Mouse (Mus musculus): ENCODE measurements around the gene Rbms3. TPM values are rescaled to one million over a fixed set of nuclear protein-coding genes. Genes with fewer than 3 reads are reported as not detected.

The Rbms3 gene
- polyA plus RNA-seq, 1 experiment from 2014 or later = 98.2 TPM

DNA sequence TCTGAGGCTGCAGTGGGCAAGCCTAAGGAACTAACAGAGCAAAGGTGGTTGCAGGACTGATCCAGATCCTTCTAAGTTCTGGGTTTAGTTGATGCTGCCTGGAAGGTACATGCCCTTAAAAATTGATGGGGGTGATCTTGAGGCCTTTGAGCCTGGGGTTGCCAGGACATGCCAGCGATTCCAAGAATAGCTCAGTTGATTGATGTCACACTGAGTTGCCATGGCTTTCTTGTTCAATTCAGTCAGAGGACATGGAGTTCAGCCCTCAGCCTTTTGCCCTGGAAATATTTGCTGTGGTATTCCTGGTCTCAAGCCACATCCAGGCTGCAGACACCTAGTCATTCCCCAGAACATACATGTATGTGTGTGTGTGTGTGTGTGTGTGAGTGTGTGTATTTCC is 927.1 kb downstream of the Rbms3 start:
- Histone ChIP-seq H3K9me3 (peaks cover 11% of the 10 kb centered on the region), H3K4me2 (no peak overlapping the region), H3K27me3 (no peaks in the 10 kb centered on the region), H3K4me1 (no peaks in the 10 kb centered on the region), H3K27ac (no peak overlapping the region), H3K36me3 (peaks cover 15% of the 10 kb centered on the region), H3K4me3 (no peak overlapping the region), H3K9ac (no peak overlapping the region)
- no peak for ATAC-seq (ENCODE audit: insufficient number of reproducible peaks, insufficient read depth, low FRiP score, low TSS enrichment, low read depth)
- WGBS = 68% methylated on average over 1 of the region's 1 CpGs

DNA sequence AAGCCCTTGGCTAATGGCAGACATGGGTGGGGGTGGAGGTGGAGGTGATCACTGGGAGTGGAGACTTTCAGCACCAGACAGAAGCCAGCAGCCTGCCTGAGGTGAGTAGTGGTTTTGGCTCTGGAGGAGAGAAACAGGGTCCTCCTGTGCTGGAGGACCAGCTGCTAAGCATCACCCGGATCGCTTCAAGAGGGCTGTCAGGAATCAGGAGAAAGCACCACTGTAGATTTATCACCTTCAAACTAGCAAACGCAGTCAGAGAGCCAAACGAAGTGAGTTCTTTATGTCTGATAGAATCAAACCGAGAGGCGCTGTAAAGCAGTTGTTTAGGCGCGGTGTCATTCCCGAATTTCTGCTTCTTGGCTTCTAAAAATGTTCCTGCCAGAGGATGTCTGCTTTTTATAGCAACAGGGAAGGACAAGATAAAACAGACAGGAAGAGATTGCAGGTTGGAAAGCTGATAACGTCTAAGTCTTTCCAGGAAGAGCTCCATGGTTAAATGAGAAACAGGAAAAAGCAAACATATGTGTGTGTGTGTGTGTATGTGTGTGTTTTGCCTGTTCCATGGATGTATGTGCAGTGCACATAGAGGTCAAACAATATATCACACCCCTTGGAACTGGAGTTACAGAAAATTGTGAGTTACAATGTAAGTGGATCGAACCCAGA is 928.1 kb downstream of the Rbms3 start:
- Histone ChIP-seq H3K4me3 (no peak overlapping the region), H3K27me3 (no peaks in the 10 kb centered on the region), H3K9ac (no peak overlapping the region), H3K4me1 (no peaks in the 10 kb centered on the region), H3K4me2 (no peak overlapping the region), H3K36me3 (peaks cover 15% of the 10 kb centered on the region), H3K27ac (no peak overlapping the region), H3K9me3 (peaks cover 11% of the 10 kb centered on the region)
- ATAC-seq (ENCODE audit: insufficient number of reproducible peaks, insufficient read depth, low FRiP score, low TSS enrichment, low read depth) = no peak
- WGBS = 88% methylated on average over 11 of the region's 11 CpGs

DNA sequence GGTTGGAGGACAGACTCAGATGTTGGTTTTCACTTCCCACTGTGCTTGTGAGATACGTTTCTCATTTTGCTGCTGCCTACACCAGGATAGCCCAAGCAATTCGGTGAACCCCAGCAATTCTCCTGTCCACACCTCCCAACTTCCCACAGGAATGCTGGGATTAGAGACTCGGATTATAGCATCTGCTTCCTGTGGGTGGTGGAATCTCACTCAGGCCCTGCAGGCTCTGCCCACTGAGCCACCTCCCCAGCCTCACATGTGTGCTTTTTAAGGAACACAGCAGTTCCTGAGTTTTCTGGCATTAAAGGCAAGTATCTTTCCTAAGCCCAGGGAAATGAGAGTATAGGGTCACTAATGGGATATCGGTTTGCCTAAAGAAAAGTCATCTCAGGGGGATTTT is 941.1 kb downstream of the Rbms3 start:
- no peak overlapping the region for H3K27ac ChIP-seq
- no peaks in the 10 kb centered on the region for H3K27me3 ChIP-seq
- WGBS = 87% methylated on average over 4 of the region's 4 CpGs
- no peaks in the 10 kb centered on the region for H3K9me3 ChIP-seq
- no peak overlapping the region for H3K4me2 ChIP-seq
- no peak overlapping the region for H3K4me3 ChIP-seq
- no peaks in the 10 kb centered on the region for H3K4me1 ChIP-seq
- H3K36me3 ChIP-seq = peaks cover 11% of the 10 kb centered on the region; the same call in 1 of the 2 replicates
- no peak overlapping the region for H3K9ac ChIP-seq
- ATAC-seq (ENCODE audit: insufficient number of reproducible peaks, insufficient read depth, low FRiP score, low TSS enrichment, low read depth) = no peak

DNA sequence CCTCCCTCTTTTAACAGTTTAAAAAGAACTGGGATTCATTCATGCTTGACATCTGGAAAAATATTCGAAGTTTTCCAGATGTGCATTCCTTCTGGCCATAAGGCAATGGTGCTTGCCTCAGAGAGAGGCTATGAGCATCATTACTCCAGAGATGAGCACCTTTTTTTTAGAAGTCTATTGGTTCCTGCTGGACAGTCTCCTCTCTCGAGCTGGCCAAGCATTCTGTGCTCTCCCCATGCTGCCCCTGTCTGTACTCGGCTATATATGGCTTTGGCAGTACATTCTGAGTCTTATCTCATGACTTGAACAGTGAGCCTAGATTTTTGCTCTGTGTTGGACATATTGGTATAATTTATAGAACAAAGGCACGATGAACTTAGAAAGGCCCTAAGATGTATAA is 952.6 kb downstream of the Rbms3 start:
- Histone ChIP-seq H3K4me2 (no peak overlapping the region), H3K27me3 (no peaks in the 10 kb centered on the region), H3K4me3 (no peak overlapping the region), H3K9me3 (no peaks in the 10 kb centered on the region), H3K27ac (peak overlapping the region; percentile 34; the same call in 1 of the 2 replicates), H3K36me3 (peaks cover 18% of the 10 kb centered on the region; the same call in 1 of the 2 replicates), H3K9ac (no peak overlapping the region), H3K4me1 (peaks cover 8% of the 10 kb centered on the region; the same call in 1 of the 2 replicates)
- ATAC-seq (ENCODE audit: insufficient number of reproducible peaks, insufficient read depth, low FRiP score, low TSS enrichment, low read depth) = no peak
- 45% methylated on average over 4 of the region's 4 CpGs for WGBS

DNA sequence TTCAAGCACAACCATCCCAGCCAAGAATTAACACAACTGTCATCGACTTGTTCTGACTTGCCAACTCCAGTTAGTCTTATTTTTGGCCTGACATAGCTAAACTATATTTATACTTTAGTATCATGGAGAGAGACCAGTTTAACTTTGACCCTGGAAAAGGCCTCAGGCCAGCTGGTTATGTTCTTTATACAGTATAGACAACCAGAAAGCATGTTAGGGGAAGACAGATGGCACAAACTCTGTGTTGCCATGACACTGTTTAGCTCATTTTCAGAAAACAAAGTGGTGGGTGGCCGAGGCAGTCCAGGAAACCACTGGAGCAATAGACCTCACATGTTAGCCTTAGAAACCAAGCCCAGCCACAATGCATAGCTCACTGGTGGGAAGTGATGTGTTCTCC is 953.3 kb downstream of the Rbms3 start:
- H3K4me3 ChIP-seq = no peak overlapping the region
- peaks cover 18% of the 10 kb centered on the region; the same call in 1 of the 2 replicates for H3K36me3 ChIP-seq
- H3K27me3 ChIP-seq = no peaks in the 10 kb centered on the region
- peaks cover 8% of the 10 kb centered on the region; the same call in 1 of the 2 replicates for H3K4me1 ChIP-seq
- H3K27ac ChIP-seq = no peak overlapping the region
- no peak overlapping the region for H3K9ac ChIP-seq
- no peak for ATAC-seq (ENCODE audit: insufficient number of reproducible peaks, insufficient read depth, low FRiP score, low TSS enrichment, low read depth)
- WGBS = 60% methylated on average over 2 of the region's 2 CpGs
- H3K9me3 ChIP-seq = no peaks in the 10 kb centered on the region; the same call in 1 of the 2 replicates
- H3K4me2 ChIP-seq = no peak overlapping the region

DNA sequence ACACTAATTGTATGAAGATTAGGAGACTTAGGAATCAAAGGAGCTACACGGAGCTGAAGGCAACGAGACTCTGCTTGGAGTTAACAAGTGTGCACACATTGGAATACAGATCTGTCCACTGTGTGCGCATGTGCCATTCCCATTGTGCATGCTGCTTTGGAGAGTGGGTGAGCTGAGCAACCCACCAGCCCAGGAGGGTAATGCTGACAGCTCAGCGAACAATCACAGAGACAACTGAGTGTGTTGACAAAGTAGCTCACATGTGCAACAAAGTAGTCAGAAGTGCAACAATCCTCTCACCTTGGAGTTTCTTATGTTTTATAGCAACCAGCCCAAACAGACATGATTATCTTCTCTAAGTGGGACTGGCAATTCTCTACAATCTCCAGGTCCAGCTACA is 955.5 kb downstream of the Rbms3 start:
- no peak for ATAC-seq (ENCODE audit: insufficient number of reproducible peaks, insufficient read depth, low FRiP score, low TSS enrichment, low read depth)

DNA sequence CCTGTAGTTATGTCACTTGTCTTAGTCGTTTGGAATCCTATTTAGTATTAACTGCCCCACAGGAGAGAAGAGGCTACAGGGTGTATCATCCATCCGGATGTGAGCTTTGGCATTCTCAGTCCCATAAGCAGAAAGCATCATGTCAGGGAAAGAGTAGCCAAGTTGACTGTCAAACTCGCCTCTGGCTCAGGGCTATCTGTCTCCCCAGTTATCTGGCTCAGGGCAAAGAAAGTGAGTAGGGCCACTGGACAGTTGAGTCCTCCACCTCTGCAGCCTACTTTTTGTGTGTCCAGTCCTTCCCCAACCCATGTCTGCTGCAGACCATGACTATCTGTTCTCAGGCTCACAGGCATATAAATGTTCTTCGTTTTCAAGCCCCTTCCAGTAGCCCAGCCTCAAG is 968.7 kb downstream of the Rbms3 start:
- no peaks in the 10 kb centered on the region for H3K4me1 ChIP-seq
- H3K27me3 ChIP-seq = no peaks in the 10 kb centered on the region
- H3K4me2 ChIP-seq = no peak overlapping the region
- no peaks in the 10 kb centered on the region for H3K9me3 ChIP-seq
- no peak overlapping the region for H3K9ac ChIP-seq
- ATAC-seq (ENCODE audit: insufficient number of reproducible peaks, insufficient read depth, low FRiP score, low TSS enrichment, low read depth) = no peak
- no peak overlapping the region for H3K4me3 ChIP-seq
- H3K36me3 ChIP-seq = peaks cover 12% of the 10 kb centered on the region
- no peak overlapping the region for H3K27ac ChIP-seq
- 90% methylated on average over 4 of the region's 4 CpGs for WGBS

More for the DNA sequence above, 955.5 kb downstream of the Rbms3 start:
- Histone ChIP-seq H3K27me3 (no peaks in the 10 kb centered on the region), H3K27ac (no peak overlapping the region), H3K4me1 (peaks cover 8% of the 10 kb centered on the region; the same call in 1 of the 2 replicates), H3K36me3 (0 out of 2 replicates have a peak, but pooled peaks cover 11% of the 10 kb centered on the region), H3K9me3 (no peaks in the 10 kb centered on the region; the same call in 1 of the 2 replicates), H3K4me3 (no peak overlapping the region), H3K4me2 (no peak overlapping the region), H3K9ac (no peak overlapping the region)
- 69% methylated on average over 4 of the region's 4 CpGs for WGBS

DNA sequence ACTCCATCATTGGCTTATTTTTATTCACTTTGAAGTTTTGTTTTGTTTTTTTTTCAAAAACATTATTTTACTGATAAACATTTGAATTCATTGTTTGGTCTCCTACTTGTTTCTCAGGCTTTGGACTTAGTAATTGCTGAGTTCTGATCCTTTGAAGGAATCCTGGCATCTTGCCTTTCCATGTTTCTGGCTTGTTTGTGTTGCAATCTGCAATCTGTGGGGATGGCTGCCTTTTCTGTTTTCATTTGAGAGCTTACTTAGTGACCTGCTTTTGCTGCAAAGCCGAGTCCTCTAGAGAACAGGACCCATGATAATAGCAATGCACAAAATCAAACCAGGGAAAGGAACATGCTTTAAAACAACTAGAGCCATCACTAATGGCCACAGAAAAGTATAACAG is 969.8 kb downstream of the Rbms3 start:
- Histone ChIP-seq H3K27me3 (no peaks in the 10 kb centered on the region), H3K4me1 (no peaks in the 10 kb centered on the region), H3K4me2 (no peak overlapping the region), H3K9me3 (no peaks in the 10 kb centered on the region), H3K4me3 (no peak overlapping the region), H3K9ac (no peak overlapping the region), H3K36me3 (peaks cover 9% of the 10 kb centered on the region), H3K27ac (no peak overlapping the region)
- 71% methylated on average over 1 of the region's 1 CpGs for WGBS
- no peak for ATAC-seq (ENCODE audit: insufficient number of reproducible peaks, insufficient read depth, low FRiP score, low TSS enrichment, low read depth)

DNA sequence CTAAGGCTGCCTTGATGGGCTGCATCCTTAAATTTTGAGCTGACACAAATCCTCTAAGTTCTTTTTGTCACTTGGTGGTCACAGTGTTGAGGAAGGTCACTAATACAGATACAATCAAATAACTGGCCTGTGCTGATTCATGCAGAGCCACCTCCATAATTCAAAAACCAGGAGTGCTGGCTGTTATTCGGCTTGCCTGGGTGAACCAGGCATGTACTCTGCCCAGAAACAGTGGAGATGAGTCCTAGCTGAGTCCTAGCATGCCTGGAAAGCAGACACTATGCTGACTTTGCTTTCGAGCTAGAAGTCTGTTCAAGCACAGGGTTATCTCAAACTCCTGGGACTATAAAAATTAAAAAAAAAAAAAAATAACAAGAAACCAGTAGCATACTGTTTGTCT is 972.6 kb downstream of the Rbms3 start:
- H3K4me1 ChIP-seq = no peaks in the 10 kb centered on the region
- H3K27me3 ChIP-seq = no peaks in the 10 kb centered on the region
- no peaks in the 10 kb centered on the region for H3K36me3 ChIP-seq
- no peak overlapping the region for H3K4me3 ChIP-seq
- no peak overlapping the region for H3K27ac ChIP-seq
- no peaks in the 10 kb centered on the region for H3K9me3 ChIP-seq
- ATAC-seq (ENCODE audit: insufficient number of reproducible peaks, insufficient read depth, low FRiP score, low TSS enrichment, low read depth) = no peak
- H3K9ac ChIP-seq = no peak overlapping the region
- no peak overlapping the region for H3K4me2 ChIP-seq
- WGBS = 87% methylated on average over 2 of the region's 2 CpGs

DNA sequence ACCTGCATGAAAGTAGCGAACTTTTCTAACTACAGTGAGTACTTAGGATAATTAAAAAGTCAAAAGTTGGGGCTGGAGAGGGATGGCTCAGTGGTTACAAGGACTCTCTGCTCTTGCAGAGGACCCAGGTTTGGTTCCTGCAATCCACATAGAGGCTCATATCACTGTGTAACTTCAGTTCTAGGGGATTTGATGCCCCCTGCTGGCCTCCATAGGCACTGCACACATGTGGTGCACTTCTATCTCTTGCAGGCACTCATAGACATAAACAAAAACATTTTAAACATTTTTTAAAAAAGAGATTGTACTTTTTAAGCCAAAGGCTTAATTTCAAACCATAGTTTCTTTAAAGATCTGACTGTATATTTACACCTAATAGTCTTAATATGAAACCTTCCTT is 978.3 kb downstream of the Rbms3 start:
- no peak for ATAC-seq (ENCODE audit: insufficient number of reproducible peaks, insufficient read depth, low FRiP score, low TSS enrichment, low read depth)
- no peaks in the 10 kb centered on the region for H3K36me3 ChIP-seq
- H3K9ac ChIP-seq = no peak overlapping the region
- no peak overlapping the region for H3K4me2 ChIP-seq
- no peaks in the 10 kb centered on the region for H3K9me3 ChIP-seq
- no peaks in the 10 kb centered on the region for H3K4me1 ChIP-seq
- H3K27me3 ChIP-seq = no peaks in the 10 kb centered on the region
- 92% methylated on average over 1 of the region's 1 CpGs for WGBS
- no peak overlapping the region for H3K4me3 ChIP-seq
- H3K27ac ChIP-seq = no peak overlapping the region

DNA sequence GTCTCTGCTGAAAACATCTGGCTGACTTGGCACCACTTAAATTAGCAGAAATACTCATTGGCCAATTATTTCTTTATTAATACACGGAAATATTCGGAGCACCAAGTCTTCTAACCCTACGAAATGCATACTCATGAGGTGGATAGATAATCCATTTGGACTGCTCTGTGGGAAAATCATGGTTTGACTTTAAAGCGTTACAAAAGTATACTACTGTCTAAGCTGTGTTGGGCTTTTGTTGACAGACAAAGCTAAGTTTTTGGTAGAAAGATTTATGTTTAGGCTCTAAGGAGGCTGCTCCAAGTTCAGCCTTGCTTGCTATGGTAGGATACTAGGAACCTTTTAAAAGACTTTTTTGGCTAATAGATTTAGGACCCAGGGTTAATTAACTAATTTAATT is 979.8 kb downstream of the Rbms3 start:
- H3K4me3 ChIP-seq = no peak overlapping the region
- H3K27ac ChIP-seq = no peak overlapping the region
- no peaks in the 10 kb centered on the region for H3K27me3 ChIP-seq
- ATAC-seq (ENCODE audit: insufficient number of reproducible peaks, insufficient read depth, low FRiP score, low TSS enrichment, low read depth) = no peak
- H3K4me2 ChIP-seq = no peak overlapping the region
- 60% methylated on average over 4 of the region's 4 CpGs for WGBS
- H3K9me3 ChIP-seq = no peaks in the 10 kb centered on the region
- H3K9ac ChIP-seq = no peak overlapping the region
- H3K4me1 ChIP-seq = no peaks in the 10 kb centered on the region
- H3K36me3 ChIP-seq = no peaks in the 10 kb centered on the region

DNA sequence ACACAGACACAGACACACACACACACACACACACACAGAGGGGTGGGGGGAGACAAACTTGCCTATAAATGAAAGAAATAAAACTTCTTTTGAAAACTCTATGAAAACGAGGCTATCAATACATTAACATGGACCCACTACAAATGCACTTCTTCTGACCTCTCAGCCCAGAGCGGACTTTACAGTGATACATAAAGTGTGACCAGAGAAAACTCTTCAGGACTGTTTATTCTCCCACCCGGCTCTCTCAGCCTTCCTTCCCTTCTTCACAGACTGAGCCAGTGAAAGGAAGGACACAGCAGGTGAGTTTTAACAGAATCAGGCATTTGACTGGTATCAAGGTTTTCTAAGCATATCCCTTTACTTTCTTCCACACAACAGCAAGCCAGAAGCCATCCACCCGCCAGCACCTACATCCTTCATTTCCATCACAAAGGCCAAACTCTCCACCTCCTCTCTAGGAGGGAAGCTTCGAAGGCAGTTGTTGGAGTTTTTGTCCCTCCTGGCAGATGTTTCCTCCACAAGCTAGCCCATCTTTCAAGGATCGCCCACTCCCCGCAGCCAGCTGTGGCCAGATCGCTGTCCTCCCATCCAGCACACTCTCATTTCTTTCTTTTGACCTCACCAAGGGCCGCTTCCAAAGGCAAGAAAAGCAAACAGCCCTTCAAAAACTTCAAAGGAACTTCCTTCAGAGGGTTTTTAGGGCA is 980.5 kb downstream of the Rbms3 start:
- Histone ChIP-seq H3K4me2 (no peak overlapping the region), H3K9ac (no peak overlapping the region), H3K27me3 (no peaks in the 10 kb centered on the region), H3K4me3 (no peak overlapping the region), H3K4me1 (0 out of 2 replicates have a peak, but pooled peaks cover 3% of the 10 kb centered on the region), H3K9me3 (no peaks in the 10 kb centered on the region), H3K27ac (no peak overlapping the region), H3K36me3 (no peaks in the 10 kb centered on the region)
- ATAC-seq (ENCODE audit: insufficient number of reproducible peaks, insufficient read depth, low FRiP score, low TSS enrichment, low read depth) = no peak
- 41% methylated on average over 9 of the region's 9 CpGs for whole genome bisulfite sequencing
